Mouse (Mus musculus) CH12.LX (cell line): ENCODE measurements around the gene Efs. TPM values are rescaled to one million over a fixed set of nuclear protein-coding genes. Genes with fewer than 3 reads are reported as not detected.
A peak's percentile ranks its signal among the peaks of the same experiment; 100 is the strongest.
"Not testable (repeated sequence)": the region's sequence is repeated elsewhere in the genome, so short reads cannot be mapped to it uniquely, and the experiment has no call there.

ENCODE experiments used
- DNase-seq: peaks from one replicate; pipeline ENCODE4 v3.0.0-alpha.2; 2013; ENCODE audit errors: extremely low read depth
- H3K27ac ChIP-seq: 2 replicates; pipeline ENCODE4 v1.5.1; 2012; ENCODE audit warnings: low read depth, mild to moderate bottlenecking, control low read depth, moderate library complexity; ENCODE audit not compliant: insufficient read depth
- H3K27me3 ChIP-seq: replicated peaks from 2 replicates; pipeline ENCODE3; 2012; ENCODE audit warnings: inconsistent platforms
- H3K36me3 ChIP-seq, 2 experiments: replicated peaks in 1 of 2; 2 replicates each; pipeline versions ENCODE3 to v1.6.1; 2012; ENCODE audit warnings: inconsistent platforms in 1 of 2, low read length in 1 of 2, mild to moderate bottlenecking in 1 of 2, mixed read lengths in 1 of 2, moderate library complexity in 1 of 2; ENCODE audit not compliant: control insufficient read depth in 1 of 2, insufficient read depth in 1 of 2
- H3K4me1 ChIP-seq, 2 experiments: 2 replicates each; pipeline ENCODE4 v1.6.1; 2012; ENCODE audit warnings: inconsistent platforms in 1 of 2, moderate library complexity in 1 of 2; ENCODE audit not compliant: insufficient read depth in 2 of 2, control insufficient read depth in 1 of 2
- H3K4me2 ChIP-seq: 2 replicates; pipeline ENCODE4 v1.6.1; 2012; ENCODE audit warnings: low read depth, mild to moderate bottlenecking, control low read depth; ENCODE audit not compliant: poor library complexity, insufficient read depth, severe bottlenecking
- H3K4me3 ChIP-seq, 3 experiments: fragments of 150-350 bp in 1 of 3; sonication (generic) in 1 of 3; replicated peaks in 1 of 3; 2 replicates each; pipeline versions ENCODE3 to v1.5.1; 2011 to 2012; ENCODE audit warnings: low read depth in 2 of 3, low read length in 2 of 3, mild to moderate bottlenecking in 2 of 3, moderate library complexity in 2 of 3, control low read depth in 1 of 3, improper control_type of control experiment in 1 of 3, inconsistent platforms in 1 of 3, mixed read lengths in 1 of 3; ENCODE audit not compliant: poor library complexity in 1 of 3
- H3K79me2 ChIP-seq: replicated peaks from 2 replicates; pipeline ENCODE4 v1.6.1; 2012; ENCODE audit warnings: mild to moderate bottlenecking, moderate library complexity; ENCODE audit not compliant: control insufficient read depth, poor library complexity, insufficient read depth, severe bottlenecking; ENCODE audit errors: extremely low read depth
- H3K9ac ChIP-seq: 2 replicates; pipeline ENCODE4 v1.6.1; 2012; ENCODE audit warnings: low read depth, mild to moderate bottlenecking, control low read depth, moderate library complexity; ENCODE audit not compliant: insufficient read depth
- H3K9me3 ChIP-seq: replicated peaks from 2 replicates; pipeline ENCODE3; 2012; ENCODE audit warnings: low read length, inconsistent platforms, mixed read lengths
- CHD1 ChIP-seq: IDR thresholded peaks from 2 replicates; pipeline ENCODE4 v1.6.1; 2012; ENCODE audit warnings: low read depth, low read length, improper control_type of control experiment, inconsistent platforms
- CHD2 ChIP-seq: IDR thresholded peaks from 2 replicates; pipeline ENCODE4 v1.6.1; 2011; ENCODE audit warnings: low read length, improper control_type of control experiment
- CTCF ChIP-seq, 2 experiments: IDR thresholded peaks in 1 of 2; conservative IDR thresholded peaks in 1 of 2; 2 replicates each; pipeline ENCODE4 v1.5.1; 2011 to 2012; ENCODE audit warnings: low read depth in 2 of 2, low read length in 2 of 2, improper control_type of control experiment in 1 of 2, inconsistent platforms in 1 of 2, mild to moderate bottlenecking in 1 of 2, moderate library complexity in 1 of 2
- ELF1 ChIP-seq: IDR thresholded peaks from 2 replicates; pipeline ENCODE4 v1.6.1; 2014; ENCODE audit warnings: low read depth, mild to moderate bottlenecking, inconsistent platforms, low read length, improper control_type of control experiment
- MEF2A ChIP-seq: IDR thresholded peaks from 2 replicates; pipeline ENCODE4 v1.6.1; 2014; ENCODE audit warnings: low read depth, mild to moderate bottlenecking, inconsistent platforms, low read length, improper control_type of control experiment, borderline replicate concordance
- MXI1 ChIP-seq: IDR thresholded peaks from 2 replicates; pipeline ENCODE4 v1.6.1; 2011; ENCODE audit warnings: mild to moderate bottlenecking, low read depth, low read length, improper control_type of control experiment
- NRF1 ChIP-seq: IDR thresholded peaks from 2 replicates; pipeline ENCODE4 v1.6.1; 2014; ENCODE audit warnings: low read depth, mild to moderate bottlenecking, inconsistent platforms, low read length, improper control_type of control experiment, moderate library complexity
- RAD21 ChIP-seq: IDR thresholded peaks from 2 replicates; pipeline ENCODE4 v1.6.1; 2011; ENCODE audit warnings: low read depth, mild to moderate bottlenecking, low read length, improper control_type of control experiment, moderate library complexity
- SIN3A ChIP-seq: IDR thresholded peaks from 2 replicates; pipeline ENCODE4 v1.6.1; 2012; ENCODE audit warnings: low read length, improper control_type of control experiment, inconsistent platforms
- USF1 ChIP-seq: IDR thresholded peaks from 2 replicates; pipeline ENCODE4 v1.6.1; 2014; ENCODE audit warnings: low read depth, mild to moderate bottlenecking, inconsistent platforms, low read length, improper control_type of control experiment
- ZC3H11A ChIP-seq: IDR thresholded peaks from 2 replicates; pipeline ENCODE4 v1.6.1; 2012; ENCODE audit warnings: low read depth, mild to moderate bottlenecking, inconsistent platforms, low read length, improper control_type of control experiment
- ZNF384 ChIP-seq: IDR thresholded peaks from 2 replicates; pipeline ENCODE4 v1.6.1; 2012; ENCODE audit warnings: low read depth, low read length, improper control_type of control experiment, inconsistent platforms
- dilution Hi-C: fragments of 300-500 bp; cut with MboI; formaldehyde crosslinking; loops from 2 replicates; pipeline ENCODE4 v1.14.3; 2020; ENCODE audit warnings: low sequenced_read_pairs; ENCODE audit not compliant: extremely low pct_unique_long_range_greater_than_20kb, extremely low pct_ligation_motif_present
- in situ Hi-C: fragments of 300-500 bp; cut with MboI; formaldehyde crosslinking; loops from 3 replicates; pipeline ENCODE4 v1.14.3; 2019; ENCODE audit warnings: low sequenced_read_pairs, low pct_ligation_motif_present, low pct_unique_long_range_greater_than_20kb, mixed read lengths
- polyA plus RNA-seq: library from polyadenylated mRNA; unstranded; fragments of >175 nt; gene quantifications from 2 replicates; pipeline ENCODE4 v1.2.1, GENCODE M21; 2012; ENCODE audit warnings: low read depth; ENCODE audit not compliant: insufficient read length
- total RNA-seq, 2 experiments: library from RNA; depleted of rRNA; stranded (reverse); fragments of 300-350 nt in 1 of 2; fragments of >200 nt in 1 of 2; gene quantifications; 2 replicates each; pipeline ENCODE4 v1.2.3; 2012 to 2014

Efs gene
- total RNA-seq (2012; rRNA removed) (not detected in 2 replicates), total RNA-seq (2014; rRNA removed) (not detected in 2 replicates), polyA plus RNA-seq (not detected in 2 replicates)

DNA sequence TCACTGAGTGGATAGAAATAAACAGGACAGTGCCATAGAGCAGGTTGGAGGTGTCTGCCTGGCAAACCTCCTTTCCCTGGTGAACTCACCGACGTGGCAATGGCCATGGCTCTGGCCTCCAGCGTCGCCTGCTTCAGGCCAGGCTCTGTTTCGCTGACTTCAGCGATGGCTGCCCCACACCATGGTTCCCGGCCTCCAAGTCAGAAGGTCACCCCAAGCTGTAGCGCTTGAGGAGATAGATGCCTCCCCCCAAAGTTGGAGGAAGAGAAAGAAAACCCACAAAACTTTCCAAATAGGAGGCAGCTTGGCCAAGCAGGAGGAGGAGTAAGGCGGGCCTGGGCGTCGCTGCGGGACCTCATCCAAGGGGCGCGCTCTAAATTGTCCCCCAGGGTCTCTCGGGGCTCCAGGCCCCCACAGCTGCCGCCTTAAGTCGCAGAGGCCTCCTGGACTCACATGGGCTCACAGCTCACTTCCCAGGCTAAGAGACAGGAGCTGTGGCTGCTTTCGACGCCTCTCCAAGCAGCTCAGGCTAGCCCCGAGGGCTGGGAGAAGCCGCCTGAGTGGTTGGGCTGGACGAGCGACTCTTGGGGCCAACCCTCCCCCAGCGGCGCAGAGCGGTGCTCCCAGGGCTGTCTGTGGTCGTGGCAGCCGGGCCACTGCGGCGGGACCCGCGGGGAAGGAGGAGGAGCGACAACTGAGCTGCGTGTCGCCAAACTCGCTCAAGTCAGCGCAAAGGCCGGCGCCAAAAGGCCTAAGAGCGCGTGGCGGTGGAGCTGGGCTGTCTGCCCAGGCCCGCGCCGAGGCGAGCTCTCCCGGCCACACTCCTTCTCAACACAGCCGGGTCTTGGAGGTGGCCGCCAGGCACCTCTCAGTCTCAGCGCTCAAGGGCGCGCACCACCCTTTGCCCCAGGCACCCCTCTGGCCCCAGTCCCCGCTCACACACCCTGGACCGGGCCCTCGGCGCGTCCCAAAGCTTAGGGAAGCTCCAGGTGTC lies at the start of gene Efs:
Gene Efs, minus strand, starts transcription at position 778 of the 994 bp plus-strand sequence.
- Histone ChIP-seq H3K27ac (no peak within 1 kb of the TSS), H3K36me3 (no peaks in the 10 kb centered on the region), H3K4me1 (peaks cover 0 to 5% of the 10 kb centered on the region in 2 experiments; a peak in 1 of 4 replicates), H3K79me2 (no peaks in the 10 kb centered on the region), H3K9me3 (peaks cover 4% of the 10 kb centered on the region), H3K27me3 (peaks cover 94% of the 10 kb centered on the region), H3K4me3 (no peak within 1 kb of the TSS), H3K4me2 (no peak within 1 kb of the TSS), H3K9ac (no peak within 1 kb of the TSS)
- dilution Hi-C loops (no loop called here), in situ Hi-C loops (no loop called here)
- no peak for TF ChIP-seq MXI1
- no peak for TF ChIP-seq ZC3H11A
- no peak for TF ChIP-seq USF1
- TF ChIP-seq MEF2A, result no peak
- TF ChIP-seq NRF1, result no peak
- TF ChIP-seq CHD1, result no peak
- TF ChIP-seq RAD21, result no peak
- no peak for TF ChIP-seq ZNF384
- no peak for TF ChIP-seq CHD2
- no peak for TF ChIP-seq SIN3A
- no peak for TF ChIP-seq ELF1
- no peak for TF ChIP-seq CTCF (conservative IDR thresholded peaks at IDR 0.05 in 1 of 2, IDR thresholded peaks at IDR 0.05 in 1 of 2; ENCODE audit: low read depth in 2 of 2, low read length in 2 of 2)
- DNase-seq, result no peak

DNA sequence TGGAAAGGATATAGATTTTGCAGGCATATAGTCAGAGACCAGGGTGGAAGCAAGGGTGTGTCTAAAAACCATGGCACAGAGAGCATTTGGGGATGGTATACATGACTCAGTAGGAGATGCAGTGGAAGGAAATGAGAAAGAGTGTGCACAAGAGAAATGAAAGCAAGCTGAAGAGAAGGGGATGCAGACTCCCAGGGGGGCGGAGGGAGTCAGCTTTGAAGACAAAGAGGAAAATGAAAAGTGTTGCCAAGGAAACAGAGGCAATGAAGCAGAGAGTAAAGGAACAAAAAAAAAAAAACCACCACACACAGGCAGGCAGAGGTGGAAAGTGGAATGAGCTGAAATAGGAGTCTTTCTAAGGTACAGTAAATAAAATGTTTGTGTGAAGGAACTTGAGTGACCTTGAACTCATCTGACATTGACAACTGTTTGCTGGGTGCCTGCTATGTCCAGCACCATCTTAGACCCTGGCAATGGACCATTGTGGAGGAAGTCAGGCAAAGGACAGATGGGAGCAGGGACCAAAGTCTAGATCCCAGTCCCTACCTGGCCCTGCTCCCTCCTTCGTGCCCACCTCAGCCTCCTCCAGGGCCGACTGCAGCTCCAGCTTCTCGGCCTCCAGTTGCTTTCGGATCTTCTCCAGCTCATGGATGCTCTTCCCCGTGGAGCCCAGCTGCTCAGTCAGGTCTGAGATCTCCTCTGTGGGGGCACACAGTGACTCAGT lies 48.3 kb upstream of the Efs start:
- no peaks in the 10 kb centered on the region for H3K79me2 ChIP-seq
- H3K4me1 ChIP-seq, result peaks cover 5 to 26% of the 10 kb centered on the region in 2 experiments; a peak in 3 of 4 replicates
- DNase-seq, result peak; percentile 53
- in situ Hi-C loops (no loop called here), dilution Hi-C loops (no loop called here)
- H3K4me2 ChIP-seq, result no peak overlapping the region
- H3K36me3 ChIP-seq, result no peaks in the 10 kb centered on the region
- H3K27ac ChIP-seq, result no peak overlapping the region
- no peaks in the 10 kb centered on the region for H3K9me3 ChIP-seq
- no peak overlapping the region for H3K9ac ChIP-seq
- H3K4me3 ChIP-seq, result no peak overlapping the region
- peaks cover 39% of the 10 kb centered on the region for H3K27me3 ChIP-seq
- TF ChIP-seq ZNF384, result peak; percentile 44; the same call in 1 of the 2 replicates
- no peak for TF ChIP-seq CTCF (conservative IDR thresholded peaks at IDR 0.05 in 1 of 2, IDR thresholded peaks at IDR 0.05 in 1 of 2; ENCODE audit: low read depth in 2 of 2, low read length in 2 of 2)
- TF ChIP-seq, all 38 proteins: peak for 1

GRCm38 (mm10) chr14:54972786-54973185 lies 46.9 kb upstream of the Efs start:
- H3K36me3 ChIP-seq, dilution Hi-C loops, H3K4me2 ChIP-seq, DNase-seq, H3K9me3 ChIP-seq, H3K27ac ChIP-seq, H3K9ac ChIP-seq, in situ Hi-C loops, H3K79me2 ChIP-seq, H3K4me3 ChIP-seq: not testable (repeated sequence)
- H3K27me3 ChIP-seq, result peaks cover 47% of the 10 kb centered on the region
- H3K4me1 ChIP-seq, result peaks cover 5 to 26% of the 10 kb centered on the region in 2 experiments; a peak in 3 of 4 replicates
